13 mouse cellular contexts compared by ENCODE assay signal in the genomic region with DNA sequence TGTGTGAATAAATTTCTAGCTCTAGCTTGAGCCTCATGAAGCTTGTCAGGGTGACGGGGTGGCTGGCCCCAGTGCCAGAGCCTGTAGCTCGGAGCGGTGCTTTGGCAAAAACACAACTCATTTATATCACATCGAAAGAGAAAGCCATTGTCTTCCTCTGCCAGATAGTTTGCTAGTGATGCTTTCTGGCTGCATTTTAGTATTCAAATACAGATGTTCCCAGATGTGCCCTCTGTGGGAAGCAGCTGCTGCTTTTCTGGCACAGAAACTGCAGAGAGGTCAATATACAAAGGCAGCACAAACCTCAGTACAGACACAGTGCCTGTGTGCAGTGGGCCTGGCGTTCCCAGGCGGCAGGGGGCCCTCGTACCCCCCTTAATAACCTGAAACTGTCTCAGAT.
A peak's percentile ranks its signal among the peaks of the same experiment; 100 is the strongest.
DNase-seq lines count a peak whose midpoint lies in the region; ATAC-seq lines count a peak whose summit lies in the region.
"Had no signal": no experiment of that assay in that cellular context is flagged by ENCODE, and none has a peak within 500 bp of the region (broad histone marks: within the 10 kb centered on the region; RNA-seq: fewer than 3 reads in every experiment).

No protein-coding gene starts in this region.

- intact Hi-C loops in left cerebral cortex, postnatal 10 days (cut with DNase I): no loop called here

- peaks cover 64% of the 10 kb centered on the region for H3K4me1 ChIP-seq in forebrain, embryonic 12.5 days
- H3K4me1 ChIP-seq in forebrain, embryonic 10.5 days: peaks cover 41% of the 10 kb centered on the region
- H3K4me1 ChIP-seq in limb, embryonic 12.5 days (replicated peaks): peaks cover 78% of the 10 kb centered on the region
- peaks cover 37% of the 10 kb centered on the region for H3K4me1 ChIP-seq in stomach, embryonic 15.5 days

- peaks cover 10% of the 10 kb centered on the region for H3K36me3 ChIP-seq in forebrain, embryonic 12.5 days (replicated peaks)
- 0 out of 2 replicates have a peak, but pooled peaks cover 5% of the 10 kb centered on the region for H3K36me3 ChIP-seq in forebrain, embryonic 10.5 days (replicated peaks)
- H3K36me3 ChIP-seq in limb, embryonic 12.5 days: peaks cover 14% of the 10 kb centered on the region
- no peaks in the 10 kb centered on the region for H3K36me3 ChIP-seq in stomach, embryonic 15.5 days
- H3K36me3 ChIP-seq: liver, embryonic 13.5 days had no signal

- peak overlapping the region; percentile 1; the same call in 1 of the 2 replicates for H3K27ac ChIP-seq in forebrain, embryonic 12.5 days
- H3K27ac ChIP-seq in forebrain, embryonic 10.5 days: no peak overlapping the region
- H3K27ac ChIP-seq in limb, embryonic 12.5 days: peak overlapping the region; percentile 78
- H3K27ac ChIP-seq in stomach, embryonic 15.5 days: peak overlapping the region; percentile 13; the same call in 1 of the 2 replicates
- H3K27ac ChIP-seq: liver, embryonic 13.5 days had no signal

- no peak overlapping the region for H3K4me3 ChIP-seq in forebrain, embryonic 12.5 days (replicated peaks)
- no peak overlapping the region for H3K4me3 ChIP-seq in forebrain, embryonic 10.5 days
- H3K4me3 ChIP-seq in limb, embryonic 12.5 days (replicated peaks): no peak overlapping the region
- H3K4me3 ChIP-seq in stomach, embryonic 15.5 days (replicated peaks): no peak overlapping the region
- H3K4me3 ChIP-seq: erythroblast, embryonic 14.5 days; liver, embryonic 13.5 days had no signal

- 0 out of 2 replicates have a peak overlapping the region, but pooled peaks have one; percentile 10 for H3K4me2 ChIP-seq in forebrain, embryonic 12.5 days
- no peak overlapping the region; the same call in 1 of the 2 replicates for H3K4me2 ChIP-seq in limb, embryonic 12.5 days
- H3K4me2 ChIP-seq in stomach, embryonic 15.5 days: 0 out of 2 replicates have a peak overlapping the region, but pooled peaks have one; percentile 6
- H3K4me2 ChIP-seq: liver, embryonic 13.5 days had no signal

- H3K9me3 ChIP-seq in forebrain, embryonic 12.5 days: no peaks in the 10 kb centered on the region
- no peaks in the 10 kb centered on the region for H3K9me3 ChIP-seq in forebrain, embryonic 10.5 days
- H3K9me3 ChIP-seq in limb, embryonic 12.5 days: no peaks in the 10 kb centered on the region
- H3K9me3 ChIP-seq in stomach, embryonic 15.5 days: no peaks in the 10 kb centered on the region
- H3K9me3 ChIP-seq: liver, embryonic 13.5 days had no signal

- DNase-seq in forebrain, embryonic 10.5 days (ENCODE audit: extremely low spot score, low spot score): no peak
- peak; percentile 27 for DNase-seq in left cerebral cortex, adult 11 months (ENCODE audit: low spot score)
- no peak for DNase-seq in left cerebral cortex, postnatal 10 days (ENCODE audit: extremely low spot score in 1 of 2, low spot score in 2 of 2)
- DNase-seq in cerebellum, adult 8-10 months: no peak
- DNase-seq in gastrocnemius, postnatal 10 days: no peak
- DNase-seq: adrenal gland, adult 8-10 months; cerebellum, adult 9-11 months; heart, adult 18-20 months; liver, embryonic 13.5 days had no signal

- H3K9ac ChIP-seq in forebrain, embryonic 12.5 days: 0 out of 2 replicates have a peak overlapping the region, but pooled peaks have one; percentile 12
- no peak overlapping the region for H3K9ac ChIP-seq in limb, embryonic 12.5 days (replicated peaks)
- no peak overlapping the region for H3K9ac ChIP-seq in stomach, embryonic 15.5 days
- H3K9ac ChIP-seq: liver, embryonic 13.5 days had no signal

- ATAC-seq in forebrain, embryonic 12.5 days (ENCODE audit: low FRiP score): no peak
- ATAC-seq in limb, embryonic 12.5 days (ENCODE audit: insufficient number of reproducible peaks, insufficient read depth, low FRiP score, low TSS enrichment, low read depth): no peak
- ATAC-seq in stomach, embryonic 15.5 days (ENCODE audit: insufficient read depth, low FRiP score, low read depth): no peak

- whole genome bisulfite sequencing in forebrain, embryonic 12.5 days: 58% methylated on average over 7 of the region's 7 CpGs
- WGBS in forebrain, embryonic 10.5 days: 82% methylated on average over 7 of the region's 7 CpGs
- 53% methylated on average over 7 of the region's 7 CpGs for WGBS in limb, embryonic 12.5 days
- WGBS in stomach, embryonic 15.5 days: 38% methylated on average over 7 of the region's 7 CpGs

- H3K27me3 ChIP-seq in forebrain, embryonic 12.5 days: no peaks in the 10 kb centered on the region
- no peaks in the 10 kb centered on the region for H3K27me3 ChIP-seq in forebrain, embryonic 10.5 days (ENCODE audit: poor library complexity, severe bottlenecking)
- H3K27me3 ChIP-seq in limb, embryonic 12.5 days: no peaks in the 10 kb centered on the region
- no peaks in the 10 kb centered on the region for H3K27me3 ChIP-seq in stomach, embryonic 15.5 days (replicated peaks)
- H3K27me3 ChIP-seq: liver, embryonic 13.5 days had no signal
